Mouse (Mus musculus) stomach, adult 2 months (tissue): ENCODE measurements around the gene Tbc1d13. TPM values are rescaled to one million over a fixed set of nuclear protein-coding genes. Genes with fewer than 3 reads are reported as not detected.

ENCODE experiments used
- polyA plus RNA-seq: library from polyadenylated mRNA; depleted of rRNA; stranded (reverse); fragments of >200 nt; gene quantifications from 2 replicates; pipeline ENCODE4 v1.2.3, GENCODE M21; 2012; rRNA removed

Gene Tbc1d13
- 26.8 and 32.1 TPM in 2 replicates for polyA plus RNA-seq

DNA sequence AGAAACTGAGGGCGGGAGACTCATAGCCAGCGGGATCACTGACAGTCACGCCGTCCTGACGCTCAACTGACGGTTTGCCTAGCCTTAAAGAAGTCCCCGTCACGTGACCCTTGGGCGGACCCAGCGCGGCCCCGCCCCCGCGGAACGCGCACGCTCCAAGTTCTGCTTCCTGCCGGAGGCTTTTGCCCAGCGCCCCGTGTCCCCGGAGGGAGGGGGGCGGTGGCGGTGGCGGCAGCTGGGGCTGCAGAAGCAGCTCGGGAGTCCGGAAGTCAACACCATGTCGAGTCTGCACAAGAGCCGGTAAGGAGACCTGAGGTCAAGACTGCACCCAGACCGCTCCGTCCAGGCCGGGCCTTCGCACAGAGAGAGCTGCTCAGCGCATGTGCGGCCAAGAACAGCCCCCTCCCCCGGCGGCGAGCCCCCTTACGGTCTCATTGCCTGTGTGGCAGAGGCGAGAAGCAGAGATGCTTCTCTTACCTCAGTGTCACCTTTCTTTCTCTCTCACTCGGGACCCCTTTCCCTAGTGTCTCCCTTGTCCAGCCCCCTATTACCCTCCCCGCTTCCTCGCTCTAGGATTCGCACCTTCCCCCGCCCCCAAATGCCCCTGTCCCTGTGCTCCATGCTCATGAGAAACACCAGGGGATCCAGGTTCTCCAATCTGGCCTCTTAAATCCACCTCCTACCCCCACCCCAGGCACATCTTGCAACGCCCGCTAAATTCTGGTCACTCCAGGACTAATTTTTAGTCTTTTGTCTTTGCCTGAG, at the start of gene Tbc1d13:
Gene Tbc1d13 (plus strand): TSS at position 134 of the 765 bp plus-strand sequence.

DNA sequence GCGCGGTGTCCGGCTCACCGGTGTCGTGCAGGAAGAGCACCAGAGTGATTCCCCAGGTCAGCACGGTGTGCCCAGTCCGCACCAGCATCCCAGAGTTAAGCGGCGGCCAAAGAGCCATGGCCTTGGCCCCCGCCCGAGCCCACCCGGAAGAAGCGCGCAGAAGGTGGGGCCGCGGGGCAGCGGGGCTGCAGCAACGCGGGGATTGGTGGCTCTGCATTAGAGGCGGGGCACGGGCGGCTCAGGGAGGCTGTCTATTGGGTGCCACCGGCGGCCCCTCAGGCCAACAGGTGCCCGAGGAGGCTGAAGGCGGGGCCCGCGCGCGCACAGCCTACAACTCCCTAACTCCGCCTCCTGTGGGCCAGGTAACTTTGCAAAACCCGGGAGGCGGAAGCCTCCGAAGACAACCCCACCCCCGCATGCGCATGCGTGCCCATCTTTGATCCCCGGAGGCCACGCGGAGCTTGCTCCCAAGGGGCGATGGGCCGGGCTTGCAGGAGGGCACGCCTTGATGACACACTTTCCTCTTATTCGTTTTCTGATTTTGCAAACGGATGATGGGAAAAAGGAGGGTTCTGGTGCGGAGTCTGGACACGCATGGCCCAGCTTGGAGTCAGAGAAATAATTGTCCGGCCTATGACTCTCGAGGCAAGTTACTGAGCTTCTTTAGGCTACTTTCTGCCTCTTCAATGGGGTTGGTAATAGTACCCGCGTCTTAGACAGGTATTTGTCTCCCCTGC, 39.9 kb upstream of the Tbc1d13 start, which contains the start of gene Zdhhc12:
Gene Zdhhc12 (minus strand): TSS at position 178 of the 737 bp plus-strand sequence.

DNA sequence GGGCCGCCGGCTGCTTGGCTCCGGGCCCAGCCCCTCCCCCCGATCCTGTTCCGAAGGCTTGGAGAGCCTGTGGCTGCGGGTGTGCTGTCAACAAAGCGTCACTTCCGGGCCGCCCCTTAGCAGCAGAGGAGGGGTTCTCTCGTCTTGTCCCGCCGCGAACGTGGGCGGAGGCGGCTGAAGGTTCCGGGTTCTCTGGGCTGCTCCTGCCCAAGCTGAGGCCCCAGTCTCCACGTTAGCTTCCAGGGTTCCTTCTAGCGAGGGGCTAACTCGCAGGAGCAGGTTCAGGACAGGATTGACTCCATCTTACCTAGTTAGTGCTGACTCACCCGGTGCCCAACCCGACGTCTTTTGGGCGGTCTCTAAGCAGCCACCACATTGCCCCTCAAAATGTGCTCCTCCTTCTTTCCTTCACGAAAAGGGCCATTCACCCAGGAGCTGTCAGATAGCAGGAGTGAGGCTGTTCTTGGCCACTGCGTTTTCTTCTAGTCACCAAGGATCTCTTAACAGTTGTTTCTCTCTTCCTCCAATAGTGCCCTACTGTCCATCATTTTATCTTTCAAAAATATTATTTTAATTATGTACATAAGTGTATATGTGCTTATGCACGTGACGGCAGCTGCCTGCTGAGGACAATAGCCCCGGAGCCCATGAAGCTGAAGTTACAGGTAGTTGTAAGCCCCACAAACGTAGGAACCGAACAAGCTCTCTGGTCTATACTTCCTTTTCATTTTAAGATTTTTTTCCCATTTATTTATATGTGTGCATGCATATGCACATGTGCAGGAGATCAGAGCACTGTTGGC, 8.9 kb upstream of the Tbc1d13 start, which contains the start of gene Zer1:
Gene Zer1 (minus strand): TSS at position 114 of the 803 bp plus-strand sequence.

DNA sequence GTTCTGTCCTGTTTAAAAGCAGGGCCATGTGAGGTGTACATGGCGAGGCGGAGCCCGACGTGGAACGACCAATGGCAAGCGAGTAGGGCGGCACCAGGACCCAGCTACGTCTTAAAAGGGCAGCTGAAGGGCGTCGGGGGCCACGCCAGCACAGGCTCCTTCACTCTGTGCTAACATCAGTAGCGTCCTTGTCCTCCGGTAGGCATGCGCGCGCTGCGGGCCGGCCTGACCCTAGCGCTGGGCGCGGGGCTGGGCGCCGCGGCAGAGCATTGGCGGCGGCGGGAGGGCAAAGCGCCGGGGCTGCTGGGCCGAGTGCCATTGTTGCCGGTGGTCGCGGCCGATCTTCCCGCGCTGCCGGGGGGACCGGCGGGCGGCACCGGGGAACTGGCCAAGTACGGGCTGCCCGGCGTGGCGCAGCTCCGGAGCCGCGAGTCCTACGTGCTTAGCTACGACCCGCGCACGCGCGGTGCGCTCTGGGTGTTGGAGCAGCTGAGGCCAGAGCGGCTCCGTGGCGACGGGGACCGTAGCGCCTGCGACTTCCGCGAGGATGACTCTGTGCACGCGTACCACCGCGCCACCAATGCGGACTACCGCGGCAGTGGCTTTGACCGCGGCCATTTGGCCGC, 37.9 kb downstream of the Tbc1d13 start, which contains the start of gene Endog:
Gene Endog (plus strand): TSS at position 123 of the 626 bp plus-strand sequence.

DNA sequence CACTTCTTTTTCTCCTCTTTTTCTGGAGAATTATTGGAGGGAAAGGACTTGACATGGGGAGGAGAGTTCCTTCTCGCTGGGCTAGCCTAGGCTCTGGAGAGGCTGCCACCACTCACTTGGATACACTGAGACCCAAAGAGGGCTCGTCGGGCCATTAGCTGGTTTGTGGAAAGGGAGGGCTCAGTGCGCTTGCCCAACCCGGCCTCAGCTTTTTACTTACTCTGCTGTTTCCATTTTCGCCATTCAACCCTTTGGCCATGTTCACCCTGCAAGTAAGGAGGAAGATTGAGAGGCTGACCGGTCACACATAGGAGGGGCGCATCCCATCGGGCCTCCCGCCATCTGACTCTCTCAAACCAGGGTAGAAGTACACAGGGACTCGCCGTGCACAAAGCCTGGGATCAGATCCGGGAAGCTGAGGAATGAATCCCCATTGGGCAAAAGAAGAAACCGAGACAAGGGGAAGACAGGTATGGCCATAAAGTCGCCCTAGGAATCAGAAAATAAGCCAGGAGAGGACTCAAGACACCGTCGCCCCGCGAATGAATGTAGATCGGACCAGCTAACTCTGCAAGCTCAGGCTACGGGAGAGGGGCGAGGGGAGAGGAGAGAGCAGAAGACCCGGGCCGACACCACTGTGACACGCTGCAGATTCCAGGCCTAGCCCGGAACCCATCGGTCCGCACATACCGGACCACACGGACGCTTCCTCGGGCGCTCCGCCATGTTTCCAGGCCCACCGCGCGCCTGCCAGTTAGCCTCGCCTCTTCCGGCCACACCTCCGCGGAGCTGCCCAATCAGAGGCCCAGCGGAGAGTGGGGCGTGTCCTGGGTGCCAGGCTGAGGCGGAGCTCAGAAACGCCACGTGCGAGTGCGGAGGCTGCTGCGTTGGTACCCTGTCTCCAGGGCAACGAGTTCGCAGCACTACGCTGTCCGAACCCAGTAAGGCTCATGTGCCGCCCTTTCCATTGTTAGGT, 44.4 kb downstream of the Tbc1d13 start, which contains the start of gene Spout1:
Gene Spout1 (minus strand): TSS at position 760 of the 976 bp plus-strand sequence.

Other genes starting within 250 kb of the Tbc1d13 start
- gene Odf2, start 244.5 kb upstream of the Tbc1d13 start, polyA plus RNA-seq, result 9.2 and 11.3 TPM in 2 replicates
- gene Gle1, start 198.3 kb upstream of the Tbc1d13 start, polyA plus RNA-seq, result 3.2 and 3.5 TPM in 2 replicates
- gene Sptan1, start 168.2 kb upstream of the Tbc1d13 start, polyA plus RNA-seq, result 33.5 and 47.5 TPM in 2 replicates
- gene Wdr34, start 84.9 kb upstream of the Tbc1d13 start, polyA plus RNA-seq, result 12.0 and 12.4 TPM in 2 replicates
- gene Set, start 76.4 kb upstream of the Tbc1d13 start, polyA plus RNA-seq, result 23.9 and 29.4 TPM in 2 replicates
- 6.8 and 7.1 TPM in 2 replicates for gene Pkn3, start 56.1 kb upstream of the Tbc1d13 start, polyA plus RNA-seq
- 43.2 and 67.1 TPM in 2 replicates for gene Zdhhc12, start 40.1 kb upstream of the Tbc1d13 start, polyA plus RNA-seq
- gene Zer1, start 9.2 kb upstream of the Tbc1d13 start, polyA plus RNA-seq, result 21.2 and 23.3 TPM in 2 replicates
- 39.9 and 91.3 TPM in 2 replicates for gene Endog, start 37.7 kb downstream of the Tbc1d13 start, polyA plus RNA-seq
- gene Spout1, start 44.7 kb downstream of the Tbc1d13 start, polyA plus RNA-seq, result 11.6 and 12.3 TPM in 2 replicates
- 55.2 and 57.8 TPM in 2 replicates for gene Kyat1, start 72.1 kb downstream of the Tbc1d13 start, polyA plus RNA-seq
- 16.7 and 17.1 TPM in 2 replicates for gene Lrrc8a, start 104.0 kb downstream of the Tbc1d13 start, polyA plus RNA-seq
- 0.39 and 0.74 TPM in 2 replicates for gene Gm28035, start 106.8 kb downstream of the Tbc1d13 start, polyA plus RNA-seq
- gene Phyhd1, start 132.5 kb downstream of the Tbc1d13 start, polyA plus RNA-seq, result 9.1 and 10.5 TPM in 2 replicates
- not detected in 2 replicates for gene Gm28038, start 147.3 kb downstream of the Tbc1d13 start, polyA plus RNA-seq
- gene Dolk, start 152.6 kb downstream of the Tbc1d13 start, polyA plus RNA-seq, result 7.8 and 8.3 TPM in 2 replicates
- gene Nup188, start 152.7 kb downstream of the Tbc1d13 start, polyA plus RNA-seq, result 21.4 and 24.0 TPM in 2 replicates
- 184 and 205 TPM in 2 replicates for gene Sh3glb2, start 225.6 kb downstream of the Tbc1d13 start, polyA plus RNA-seq
- gene Miga2, start 230.5 kb downstream of the Tbc1d13 start, polyA plus RNA-seq, result 21.6 and 21.8 TPM in 2 replicates